Mouse (Mus musculus) midbrain, embryonic 12.5 days (tissue): ENCODE measurements around the gene Sec61g. TPM values are rescaled to one million over a fixed set of nuclear protein-coding genes. Genes with fewer than 3 reads are reported as not detected.

Experiments used
- ATAC-seq: fragments of 200-750 bp; cut with Nextera tagmentation; 2 replicates; pipeline ENCODE4 v1.8.0; 2017; ENCODE audit warnings: low read depth, moderate TSS enrichment, moderate library complexity; ENCODE audit not compliant: low FRiP score
- H3K27ac ChIP-seq: fragments of 300-500 bp; sonication (generic); replicated peaks from 2 replicates; pipeline ENCODE4 v1.5.1; 2016; ENCODE audit warnings: mild to moderate bottlenecking
- H3K27me3 ChIP-seq: fragments of 300-500 bp; sonication (generic); 2 replicates; pipeline ENCODE4 v1.6.1; 2016; ENCODE audit warnings: mild to moderate bottlenecking
- H3K36me3 ChIP-seq: fragments of 300-500 bp; sonication (generic); 2 replicates; pipeline ENCODE4 v1.6.1; 2016
- H3K4me1 ChIP-seq: fragments of 300-500 bp; sonication (generic); 2 replicates; pipeline ENCODE4 v1.6.1; 2016
- H3K4me2 ChIP-seq: fragments of 300-500 bp; sonication (generic); replicated peaks from 2 replicates; pipeline ENCODE4 v1.6.1; 2016; ENCODE audit warnings: mild to moderate bottlenecking, moderate library complexity
- H3K4me3 ChIP-seq: fragments of 300-500 bp; sonication (generic); 2 replicates; pipeline ENCODE4 v1.5.1; 2016; ENCODE audit warnings: mild to moderate bottlenecking
- H3K9ac ChIP-seq: fragments of 300-500 bp; sonication (generic); replicated peaks from 2 replicates; pipeline ENCODE4 v1.6.1; 2016; ENCODE audit warnings: mild to moderate bottlenecking, moderate library complexity
- H3K9me3 ChIP-seq: fragments of 300-500 bp; sonication (generic); 2 replicates; pipeline ENCODE4 v1.6.1; 2016; ENCODE audit warnings: mild to moderate bottlenecking
- WGBS: fragments of 180-500 bp; shearing (Covaris S2); methylation state at CpG from one replicate; pipeline ENCODE4 v1.1.7; 2016; 5-methylcytosine and 5-hydroxymethylcytosine counted together
- polyA plus RNA-seq: library from polyadenylated mRNA; unstranded; fragments of >200 nt; fragmentation: Nextera tagmentation; extraction: Ambion mirVana; gene quantifications from 2 replicates; pipeline ENCODE4 v1.2.1, GENCODE M21; 2016

The Sec61g gene
- 36.8 and 40.0 TPM in 2 replicates for polyA plus RNA-seq

DNA sequence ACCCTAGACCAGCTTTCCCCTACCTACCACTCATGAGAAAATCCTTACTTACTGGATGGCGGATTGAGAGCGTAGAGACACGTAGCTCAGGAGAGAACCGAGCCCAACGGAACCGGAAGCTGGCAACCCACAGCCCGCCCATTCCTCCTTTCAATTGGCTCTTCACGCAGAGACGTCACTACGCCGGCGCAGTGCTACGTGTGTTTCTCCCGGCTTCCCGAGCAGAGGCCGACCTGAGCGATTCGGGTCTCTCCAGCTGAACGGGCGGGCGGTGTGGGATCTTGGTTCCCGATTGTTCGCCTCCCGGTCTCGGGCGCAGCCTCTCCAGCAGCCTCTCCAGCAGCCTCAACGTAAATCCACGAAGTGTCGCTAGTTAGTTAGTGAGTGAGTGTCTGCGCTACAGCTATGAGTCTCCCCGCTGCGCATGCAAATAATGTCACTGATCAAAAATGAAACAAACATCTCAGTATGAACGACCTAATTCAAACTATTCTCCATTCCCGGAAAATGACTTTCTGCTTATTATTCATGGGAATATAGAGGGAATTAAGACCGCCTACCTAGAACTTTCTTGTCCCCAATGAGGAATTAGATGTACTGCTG, at the start of gene Sec61g:
Sec61g (minus strand) TSS at position 433 of the 603 bp plus-strand sequence.
- under 1% methylated on average over 35 of the region's 35 CpGs for WGBS
- Histone ChIP-seq H3K4me1 (peaks cover 7% of the 10 kb centered on the region), H3K9me3 (no peaks in the 10 kb centered on the region), H3K36me3 (peaks cover 23% of the 10 kb centered on the region), H3K27me3 (no peaks in the 10 kb centered on the region), H3K4me3 (peak within 1 kb of the TSS; percentile 71), H3K4me2 (peak within 1 kb of the TSS; percentile 79), H3K9ac (peak within 1 kb of the TSS; percentile 92), H3K27ac (peak within 1 kb of the TSS; percentile 93)
- ATAC-seq = peak; percentile 100

DNA sequence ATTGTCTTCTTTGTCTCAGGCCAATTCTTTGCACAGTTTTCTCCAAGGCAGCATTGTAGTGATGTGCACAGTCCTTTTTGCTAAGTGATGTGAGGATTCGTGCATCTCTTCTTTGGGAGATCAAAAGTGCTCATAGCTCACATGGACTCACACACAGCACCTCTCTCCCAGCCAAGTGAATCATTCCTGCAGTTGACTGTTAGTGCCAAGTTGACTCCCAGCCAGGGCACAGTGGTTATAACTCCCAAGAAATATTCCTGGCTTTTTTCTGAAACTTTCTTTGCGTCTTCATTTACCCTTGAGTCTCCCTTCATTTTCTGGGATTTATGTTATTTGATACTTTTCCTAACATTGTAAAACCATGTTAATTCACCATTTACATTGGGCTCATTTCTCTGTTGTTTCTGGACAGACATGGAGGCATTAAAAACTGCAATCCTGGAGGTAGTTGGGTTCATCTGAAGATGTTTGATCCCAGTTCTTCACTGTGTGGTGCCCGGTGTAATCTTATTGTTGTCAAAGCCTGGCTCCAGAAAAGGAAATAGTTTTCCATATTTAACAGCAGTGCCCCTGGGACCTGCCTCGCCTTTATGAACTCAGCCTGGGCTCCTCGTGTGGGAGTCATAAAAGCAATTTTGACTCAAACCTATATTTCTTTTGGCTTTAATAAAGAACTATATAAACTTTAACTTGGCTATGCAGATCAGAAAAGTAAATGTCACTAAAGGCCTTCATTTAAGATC, 38.3 kb upstream of the Sec61g start:
- ATAC-seq = no peak
- H3K9ac ChIP-seq = no peak overlapping the region
- H3K9me3 ChIP-seq = no peaks in the 10 kb centered on the region

DNA sequence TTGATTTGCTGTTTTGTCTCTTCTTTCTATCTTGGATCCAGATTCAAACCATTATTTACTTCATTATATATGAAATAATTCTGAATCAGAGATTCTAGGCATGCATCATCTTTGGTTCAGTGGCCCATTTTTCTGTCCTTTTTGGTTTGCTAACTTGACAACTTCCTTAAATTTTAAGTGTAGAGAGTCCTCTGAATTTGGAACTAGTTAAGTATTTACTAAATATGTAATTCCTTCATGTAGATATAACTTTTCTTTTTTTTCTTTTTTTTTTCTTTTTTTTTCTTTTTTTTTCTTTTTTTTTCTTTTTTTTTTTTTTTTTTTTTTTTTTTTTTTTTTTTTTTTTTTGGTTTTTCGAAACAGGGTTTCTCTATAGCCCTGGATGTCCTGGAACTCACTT, 29.1 kb upstream of the Sec61g start:
- H3K4me2 ChIP-seq = no peak overlapping the region
- H3K4me3 ChIP-seq = no peak overlapping the region
- WGBS = 94% methylated on average over 1 of the region's 1 CpGs
- no peaks in the 10 kb centered on the region for H3K4me1 ChIP-seq
- no peaks in the 10 kb centered on the region for H3K27me3 ChIP-seq
- no peaks in the 10 kb centered on the region for H3K36me3 ChIP-seq
- no peak overlapping the region for H3K9ac ChIP-seq
- no peaks in the 10 kb centered on the region for H3K9me3 ChIP-seq
- no peak overlapping the region for H3K27ac ChIP-seq
- no peak for ATAC-seq

More for the DNA sequence above, 38.3 kb upstream of the Sec61g start:
- H3K27me3 ChIP-seq = no peaks in the 10 kb centered on the region
- H3K4me1 ChIP-seq = no peaks in the 10 kb centered on the region
- no peak overlapping the region for H3K4me3 ChIP-seq
- no peaks in the 10 kb centered on the region for H3K36me3 ChIP-seq
- no peak overlapping the region for H3K4me2 ChIP-seq
- no peak overlapping the region for H3K27ac ChIP-seq
- 76% methylated on average over 5 of the region's 5 CpGs for WGBS

DNA sequence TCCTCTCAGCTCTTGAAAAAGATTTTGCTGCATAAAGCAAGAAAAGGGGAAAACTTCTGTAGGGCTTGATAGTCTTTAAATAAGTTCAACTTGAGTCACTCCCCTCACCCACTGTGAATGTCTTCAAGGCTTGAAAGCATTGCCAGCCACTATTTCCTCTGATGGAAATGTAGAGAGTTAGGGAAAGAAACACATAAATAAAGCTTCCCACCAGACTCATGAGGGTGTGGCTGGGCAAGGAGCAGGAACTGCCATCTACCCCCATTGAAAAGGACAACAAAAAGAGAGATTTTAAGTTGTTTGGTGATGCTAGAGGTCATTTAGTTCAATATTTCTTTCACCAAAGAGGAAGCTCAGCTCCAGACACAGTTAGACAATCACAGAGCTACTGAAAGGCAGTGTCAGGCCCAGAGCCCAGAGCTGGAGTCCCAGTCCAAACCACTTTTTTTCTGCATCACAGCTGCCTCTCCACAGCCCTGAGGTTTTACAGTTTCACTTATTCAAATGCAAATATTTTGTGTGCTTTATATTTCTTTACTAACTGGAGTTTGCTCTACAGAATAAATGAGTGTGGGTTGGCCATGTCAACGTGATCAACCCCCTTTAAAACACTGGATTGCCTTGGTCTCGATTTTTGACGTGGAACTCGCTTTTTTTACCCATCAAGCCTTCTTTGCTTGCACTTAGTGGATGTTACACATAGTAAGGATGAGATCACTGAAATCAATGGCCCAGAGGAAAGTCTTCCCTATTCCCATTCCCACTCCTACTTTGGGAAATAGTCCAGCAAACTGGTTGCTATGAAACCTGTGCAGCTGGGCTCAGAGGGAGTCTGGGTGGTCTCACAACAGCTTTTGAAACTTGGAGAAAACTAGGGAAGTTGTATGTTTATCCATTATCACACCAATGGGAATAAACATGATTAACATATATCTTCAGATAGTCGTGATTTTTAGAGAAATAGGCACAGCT, 26.6 kb upstream of the Sec61g start:
- Histone ChIP-seq H3K4me1 (no peaks in the 10 kb centered on the region), H3K4me2 (no peak overlapping the region), H3K27ac (no peak overlapping the region), H3K9me3 (no peaks in the 10 kb centered on the region), H3K9ac (no peak overlapping the region), H3K27me3 (no peaks in the 10 kb centered on the region), H3K4me3 (no peak overlapping the region), H3K36me3 (no peaks in the 10 kb centered on the region)
- 83% methylated on average over 5 of the region's 5 CpGs for WGBS
- ATAC-seq = no peak

DNA sequence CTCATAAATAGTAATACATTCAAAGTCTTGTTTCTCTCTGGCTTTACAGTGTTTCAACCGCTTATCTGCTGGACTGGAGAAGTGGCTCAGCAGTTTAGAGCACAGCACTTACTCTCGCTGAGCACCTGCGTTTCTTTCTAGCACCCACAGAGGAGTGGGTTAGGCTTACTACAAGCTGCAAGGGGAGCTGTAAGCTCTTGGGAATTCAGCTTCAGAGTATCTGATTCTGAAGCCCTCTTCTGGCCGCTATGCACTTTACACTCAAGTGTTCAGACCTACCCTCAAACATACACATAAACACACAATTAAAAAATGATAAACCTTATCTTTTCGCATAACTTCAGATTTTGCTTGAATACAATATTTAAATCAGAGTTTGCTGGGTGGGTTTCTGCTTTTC, 24.6 kb upstream of the Sec61g start:
- no peak overlapping the region for H3K27ac ChIP-seq
- ATAC-seq = no peak
- no peaks in the 10 kb centered on the region for H3K27me3 ChIP-seq
- no peaks in the 10 kb centered on the region for H3K4me1 ChIP-seq
- no peak overlapping the region for H3K9ac ChIP-seq
- H3K36me3 ChIP-seq = no peaks in the 10 kb centered on the region
- H3K9me3 ChIP-seq = no peaks in the 10 kb centered on the region
- WGBS = 26% methylated on average over 5 of the region's 5 CpGs
- H3K4me3 ChIP-seq = no peak overlapping the region
- H3K4me2 ChIP-seq = no peak overlapping the region

DNA sequence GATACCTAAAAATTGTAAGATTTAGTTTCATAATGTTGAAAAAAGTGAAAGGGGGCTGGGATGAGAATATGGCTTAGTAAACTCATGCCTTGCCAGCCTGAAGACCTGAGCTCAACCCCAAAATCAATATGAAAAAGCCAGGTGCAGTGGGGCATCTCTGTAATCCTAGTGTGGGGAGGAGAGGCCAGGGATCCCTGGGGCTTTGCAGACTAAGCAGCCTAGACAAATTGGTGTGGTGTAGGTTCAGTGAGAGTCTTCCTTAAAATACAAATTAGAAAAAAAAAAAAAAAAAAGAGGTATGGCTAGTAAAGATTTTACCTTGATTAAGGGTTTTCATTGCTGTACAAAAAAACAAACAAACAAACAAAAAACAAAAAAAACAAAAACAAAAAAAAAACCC, 20.6 kb upstream of the Sec61g start:
- Histone ChIP-seq H3K4me3 (no peak overlapping the region), H3K9ac (no peak overlapping the region), H3K36me3 (no peaks in the 10 kb centered on the region), H3K27me3 (no peaks in the 10 kb centered on the region), H3K4me2 (no peak overlapping the region), H3K4me1 (no peaks in the 10 kb centered on the region), H3K9me3 (no peaks in the 10 kb centered on the region), H3K27ac (no peak overlapping the region)
- ATAC-seq = no peak

DNA sequence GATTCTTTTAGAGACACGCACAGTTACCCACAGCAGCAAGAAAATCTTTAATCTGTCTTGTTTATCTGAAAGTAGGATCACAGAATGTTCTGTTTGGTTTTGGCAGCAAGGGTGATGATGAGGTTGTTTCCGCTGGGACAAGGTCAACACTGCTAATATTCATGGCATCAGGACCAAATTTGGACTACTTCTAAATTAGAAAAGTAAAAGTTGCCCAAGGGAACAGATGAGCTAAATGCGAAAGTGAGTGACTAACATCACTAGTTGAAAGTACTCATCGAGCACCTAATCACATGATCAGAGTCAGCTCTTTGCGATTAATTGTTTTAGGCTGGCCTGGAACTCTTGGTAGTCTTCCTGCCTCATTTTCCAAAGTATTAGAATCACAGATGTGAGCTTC, 20.1 kb upstream of the Sec61g start:
- Histone ChIP-seq H3K4me1 (no peaks in the 10 kb centered on the region), H3K9me3 (no peaks in the 10 kb centered on the region), H3K4me3 (no peak overlapping the region), H3K9ac (no peak overlapping the region), H3K27ac (no peak overlapping the region), H3K36me3 (no peaks in the 10 kb centered on the region), H3K4me2 (no peak overlapping the region), H3K27me3 (no peaks in the 10 kb centered on the region)
- no peak for ATAC-seq
- 91% methylated on average over 5 of the region's 5 CpGs for WGBS

DNA sequence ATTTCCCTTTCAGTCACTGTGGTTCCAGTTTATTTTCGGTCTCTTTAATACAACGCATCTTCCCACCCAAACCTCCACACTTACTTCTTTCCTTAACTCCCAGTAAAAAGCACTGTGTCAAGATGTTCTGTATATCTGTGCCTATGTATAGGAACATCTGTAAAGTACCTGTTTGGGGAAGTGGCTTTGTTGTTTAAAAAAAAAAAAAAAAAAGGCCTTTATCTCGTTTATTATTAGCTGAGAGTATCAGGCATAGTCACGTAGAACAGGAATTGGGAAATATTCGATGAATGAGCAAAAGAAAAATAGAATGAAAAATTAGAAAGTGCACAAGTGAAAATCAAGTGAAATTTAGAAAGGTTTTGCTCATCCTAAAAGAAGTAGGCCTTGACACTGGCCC, 19.5 kb upstream of the Sec61g start:
- Histone ChIP-seq H3K4me1 (no peaks in the 10 kb centered on the region), H3K4me2 (no peak overlapping the region), H3K27ac (no peak overlapping the region), H3K4me3 (no peak overlapping the region), H3K9me3 (no peaks in the 10 kb centered on the region), H3K27me3 (no peaks in the 10 kb centered on the region), H3K36me3 (no peaks in the 10 kb centered on the region), H3K9ac (no peak overlapping the region)
- WGBS = 93% methylated on average over 5 of the region's 5 CpGs
- no peak for ATAC-seq

DNA sequence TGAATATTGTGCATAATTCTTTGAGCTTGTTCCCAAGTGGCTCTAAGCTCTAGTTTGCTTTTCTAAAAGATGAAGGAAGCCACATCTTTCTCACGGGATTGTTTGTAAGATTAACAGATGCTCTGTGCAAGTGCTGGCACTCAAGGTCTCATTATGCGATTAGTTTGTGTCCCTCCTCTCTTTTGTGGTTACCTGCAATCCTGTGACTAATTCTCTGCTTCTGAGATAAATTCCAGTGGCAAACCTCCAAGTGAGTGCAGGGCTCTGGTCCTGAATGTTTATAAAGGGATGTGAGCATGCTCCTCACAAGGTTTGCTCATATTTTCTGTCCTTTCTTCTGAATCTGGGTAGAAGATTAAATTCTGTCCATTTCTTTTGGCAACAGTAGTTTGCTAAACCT, 18.2 kb upstream of the Sec61g start:
- 55% methylated on average over 2 of the region's 2 CpGs for WGBS
- no peaks in the 10 kb centered on the region for H3K36me3 ChIP-seq

DNA sequence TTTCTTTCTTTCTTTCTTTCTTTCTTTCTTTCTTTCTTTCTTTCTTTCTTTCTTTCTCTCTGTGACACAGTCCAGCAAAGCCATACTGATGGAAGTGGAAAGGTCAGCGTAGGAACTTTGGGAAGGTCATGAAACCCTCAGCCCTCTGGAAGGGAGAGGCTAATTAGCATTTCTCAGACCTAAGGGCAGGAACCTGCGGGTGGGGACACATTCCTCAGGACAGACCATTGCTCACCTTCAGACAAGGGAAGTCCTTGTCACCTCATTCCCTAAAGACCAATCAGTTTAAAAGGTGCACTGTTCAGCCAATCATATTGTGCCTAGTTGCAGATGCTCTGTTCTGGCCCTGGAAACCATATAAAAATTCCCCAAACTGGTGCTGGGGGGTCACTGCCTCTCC, 17.4 kb upstream of the Sec61g start:
- no peaks in the 10 kb centered on the region for H3K27me3 ChIP-seq
- no peak overlapping the region for H3K4me2 ChIP-seq
- no peak overlapping the region for H3K27ac ChIP-seq
- WGBS = 52% methylated on average over 2 of the region's 2 CpGs
- no peak overlapping the region for H3K4me3 ChIP-seq
- H3K9ac ChIP-seq = no peak overlapping the region
- no peaks in the 10 kb centered on the region for H3K4me1 ChIP-seq
- no peaks in the 10 kb centered on the region for H3K9me3 ChIP-seq
- no peak for ATAC-seq
- H3K36me3 ChIP-seq = no peaks in the 10 kb centered on the region

More for the DNA sequence above, 18.2 kb upstream of the Sec61g start:
- no peak overlapping the region for H3K27ac ChIP-seq
- no peak for ATAC-seq
- no peak overlapping the region for H3K4me3 ChIP-seq
- no peaks in the 10 kb centered on the region for H3K27me3 ChIP-seq
- no peak overlapping the region for H3K9ac ChIP-seq
- no peak overlapping the region for H3K4me2 ChIP-seq
- no peaks in the 10 kb centered on the region for H3K9me3 ChIP-seq
- H3K4me1 ChIP-seq = no peaks in the 10 kb centered on the region

DNA sequence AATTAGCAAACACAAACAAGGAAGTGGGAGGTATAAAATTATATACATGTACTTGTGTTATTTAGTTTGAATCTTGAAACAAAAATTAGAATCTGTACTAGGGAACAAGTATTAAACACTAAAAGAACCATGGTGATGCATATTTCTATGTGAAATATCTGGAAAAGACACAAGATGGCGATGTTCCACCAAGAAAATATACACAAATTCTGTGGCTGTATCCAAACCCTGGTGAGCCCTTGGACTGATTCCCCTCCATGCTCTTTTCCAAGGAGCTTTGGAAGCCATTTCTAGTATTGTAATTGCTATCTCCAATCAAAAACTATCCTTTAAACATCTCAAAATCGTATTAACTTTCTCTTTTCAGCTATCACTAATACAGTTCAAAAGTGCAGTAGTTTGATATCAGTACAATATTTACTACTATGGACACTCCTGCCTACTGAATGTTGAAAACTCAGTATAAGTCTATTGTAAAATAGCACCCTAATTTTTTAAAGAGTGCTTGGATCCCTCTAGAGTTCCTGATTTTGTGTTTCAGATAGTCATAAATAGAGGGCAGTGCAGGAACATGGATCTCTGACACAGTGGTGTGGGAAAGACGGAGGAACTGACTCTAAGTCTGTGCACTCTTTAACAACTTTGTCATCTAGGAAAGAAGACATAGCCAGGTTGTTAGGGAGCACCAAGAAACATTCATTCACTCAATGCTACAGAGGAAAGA, 16.8 kb upstream of the Sec61g start:
- Histone ChIP-seq H3K4me3 (no peak overlapping the region), H3K4me1 (no peaks in the 10 kb centered on the region), H3K9me3 (no peaks in the 10 kb centered on the region), H3K4me2 (no peak overlapping the region), H3K27me3 (no peaks in the 10 kb centered on the region), H3K36me3 (no peaks in the 10 kb centered on the region), H3K27ac (no peak overlapping the region), H3K9ac (no peak overlapping the region)
- peak; percentile 56; the same call in 1 of the 2 replicates for ATAC-seq
- 51% methylated on average over 3 of the region's 3 CpGs for WGBS
